Mouse (Mus musculus) myocyte (in vitro differentiated cells): Measurements from ENCODE around the gene Brk1.

Experiments
- CEBPB ChIP-seq: IDR thresholded peaks from 2 replicates; pipeline ENCODE4 v1.6.1; 2011; ENCODE audit warnings: mild to moderate bottlenecking, moderate library complexity; ENCODE audit not compliant: poor library complexity, insufficient read depth, severe bottlenecking
- E2F4 ChIP-seq: IDR thresholded peaks from one replicate; pipeline ENCODE4 v1.6.1; 2011; ENCODE audit warnings: mild to moderate bottlenecking, control low read depth, moderate library complexity; ENCODE audit not compliant: insufficient read depth
- MAX ChIP-seq: IDR thresholded peaks from one replicate; pipeline ENCODE4 v1.6.1; 2011; ENCODE audit warnings: low read depth, mild to moderate bottlenecking, control low read depth
- MYOD1 ChIP-seq, 3 experiments: IDR thresholded peaks; one replicate each; pipeline ENCODE4 v1.6.1; 2011; ENCODE audit warnings: control low read depth in 2 of 3, low read depth in 2 of 3, mild to moderate bottlenecking in 2 of 3, moderate library complexity in 1 of 3; ENCODE audit not compliant: insufficient read length in 2 of 3, control insufficient read depth in 1 of 3
- MYOG ChIP-seq, 3 experiments: IDR thresholded peaks; one replicate each; pipeline ENCODE4 v1.6.1; 2011; ENCODE audit warnings: control low read depth in 2 of 3, low read depth in 2 of 3, mild to moderate bottlenecking in 2 of 3; ENCODE audit not compliant: insufficient read length in 2 of 3, control insufficient read depth in 1 of 3, insufficient read depth in 1 of 3
- POLR2A ChIP-seq: IDR thresholded peaks from one replicate; pipeline ENCODE4 v1.6.1; 2011; ENCODE audit warnings: low read depth, mild to moderate bottlenecking, control low read depth, moderate library complexity; ENCODE audit not compliant: insufficient read length
- POLR2AphosphoS2 ChIP-seq: IDR thresholded peaks from one replicate; pipeline ENCODE4 v1.6.1; 2011; ENCODE audit warnings: low read depth, control low read depth; ENCODE audit not compliant: insufficient read length
- REST ChIP-seq: IDR thresholded peaks from one replicate; pipeline ENCODE4 v1.6.1; 2011; ENCODE audit warnings: mild to moderate bottlenecking, control low read depth, moderate library complexity; ENCODE audit not compliant: insufficient read depth, insufficient read length
- TCF12 ChIP-seq: IDR thresholded peaks from one replicate; pipeline ENCODE4 v1.6.1; 2011; ENCODE audit warnings: mild to moderate bottlenecking, control low read depth; ENCODE audit not compliant: poor library complexity, insufficient read depth, severe bottlenecking
- USF1 ChIP-seq: IDR thresholded peaks from one replicate; pipeline ENCODE4 v1.6.1; 2011; ENCODE audit warnings: low read depth, mild to moderate bottlenecking, control low read depth, moderate library complexity

- TF ChIP-seq POLR2AphosphoS2 (no peak), CEBPB (no peak), E2F4 (no peak), USF1 (no peak), MAX (no peak), MYOG (IDR thresholded peaks at IDR 0.05; ENCODE audit: control insufficient read depth in 1 of 3, insufficient read depth in 1 of 3, insufficient read length in 2 of 3, low read depth in 2 of 3) (no peak), POLR2A (no peak), MYOD1 (IDR thresholded peaks at IDR 0.05; ENCODE audit: control insufficient read depth in 1 of 3, insufficient read length in 2 of 3, low read depth in 2 of 3) (no peak), TCF12 (no peak), REST (no peak)
Measured at GRCm38 (mm10) chr6:113630322-113630721, 25.8 kb downstream of the Brk1 start.
